ENCODE assay signal across 15 mouse cellular contexts in the genomic region with DNA sequence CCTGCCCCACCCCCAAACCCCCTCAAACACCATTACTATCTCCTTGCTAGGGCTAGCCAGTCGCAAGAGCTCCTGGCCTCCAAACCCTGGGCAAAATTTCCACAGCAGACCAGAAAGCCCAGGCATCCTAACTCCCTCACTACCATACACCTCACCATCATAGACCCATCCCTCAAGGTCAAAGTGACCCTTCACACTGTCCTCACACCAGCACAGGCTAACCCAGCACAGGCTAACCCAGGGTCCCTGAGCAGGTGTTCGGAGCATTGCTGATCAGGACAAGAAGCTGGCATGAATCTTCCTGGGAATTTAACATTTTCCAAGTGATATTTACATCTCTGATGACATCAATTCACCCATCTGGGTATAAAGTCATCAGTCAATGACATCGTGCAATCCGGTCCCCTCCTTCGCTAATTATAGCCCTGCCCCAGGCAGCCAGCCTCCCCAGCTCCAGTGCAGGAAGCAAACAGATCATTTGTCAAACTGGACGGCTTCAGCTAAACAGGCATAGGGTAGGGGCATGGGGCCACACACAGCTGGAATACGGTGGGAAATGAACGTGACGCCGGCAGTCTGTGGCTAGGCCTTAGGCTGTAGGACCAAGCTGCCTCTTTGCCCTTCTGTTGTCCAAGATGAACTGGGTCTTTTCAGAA. TPM values are rescaled to one million over a fixed set of nuclear protein-coding genes. Genes with fewer than 3 reads are reported as not detected.
DNase-seq lines count a peak whose midpoint lies in the region; ATAC-seq and TF ChIP-seq lines count a peak whose summit lies in the region.
"Had no signal": no experiment of that assay in that cellular context is flagged by ENCODE, and none has a peak within 500 bp of the region (broad histone marks: within the 10 kb centered on the region; RNA-seq: fewer than 3 reads in every experiment).

No protein-coding gene starts in this region.

- no peaks in the 10 kb centered on the region for H3K36me3 ChIP-seq in intestine, embryonic 14.5 days (ENCODE audit: control insufficient read depth, insufficient read depth, low read length)
- peaks cover 4% of the 10 kb centered on the region; the same call in 1 of the 2 replicates for H3K36me3 ChIP-seq in intestine, postnatal 0 days (ENCODE audit: control insufficient read depth, insufficient read depth)
- H3K36me3 ChIP-seq in hindbrain, embryonic 15.5 days, result no peaks in the 10 kb centered on the region
- no peaks in the 10 kb centered on the region for H3K36me3 ChIP-seq in stomach, embryonic 14.5 days (ENCODE audit: control insufficient read depth, insufficient read depth, low read length)
- H3K36me3 ChIP-seq: embryonic facial prominence, embryonic 12.5 days; heart, embryonic 10.5 days; liver, embryonic 15.5 days had no signal

- H3K9ac ChIP-seq in intestine, embryonic 14.5 days (ENCODE audit: low read length), result no peak overlapping the region
- H3K9ac ChIP-seq in intestine, postnatal 0 days (ENCODE audit: low read depth, low read length), result no peak overlapping the region
- H3K9ac ChIP-seq in hindbrain, embryonic 15.5 days, result no peak overlapping the region
- no peak overlapping the region for H3K9ac ChIP-seq in stomach, embryonic 14.5 days (replicated peaks; ENCODE audit: low read depth, low read length)
- H3K9ac ChIP-seq: embryonic facial prominence, embryonic 12.5 days; forebrain, postnatal 0 days; liver, embryonic 15.5 days had no signal

- WGBS in intestine, embryonic 14.5 days, result 12% methylated on average over 10 of the region's 10 CpGs
- 38% methylated on average over 10 of the region's 10 CpGs for WGBS in intestine, postnatal 0 days
- 45% methylated on average over 10 of the region's 10 CpGs for WGBS in hindbrain, embryonic 15.5 days
- WGBS in stomach, embryonic 14.5 days, result 17% methylated on average over 10 of the region's 10 CpGs

- H3K4me3 ChIP-seq in intestine, embryonic 14.5 days (ENCODE audit: low read depth, low read length), result no peak overlapping the region
- no peak overlapping the region for H3K4me3 ChIP-seq in intestine, postnatal 0 days (ENCODE audit: low read depth, low read length)
- H3K4me3 ChIP-seq in hindbrain, embryonic 15.5 days, result no peak overlapping the region
- no peak overlapping the region for H3K4me3 ChIP-seq in stomach, embryonic 14.5 days (ENCODE audit: low read depth, low read length)
- H3K4me3 ChIP-seq: embryonic facial prominence, embryonic 12.5 days; heart, embryonic 10.5 days; liver, embryonic 15.5 days had no signal

- H3K9me3 ChIP-seq in intestine, embryonic 14.5 days (ENCODE audit: control insufficient read depth, low read length), result no peaks in the 10 kb centered on the region
- H3K9me3 ChIP-seq in intestine, postnatal 0 days (ENCODE audit: control insufficient read depth), result no peaks in the 10 kb centered on the region
- H3K9me3 ChIP-seq in hindbrain, embryonic 15.5 days, result no peaks in the 10 kb centered on the region
- H3K9me3 ChIP-seq in stomach, embryonic 14.5 days (ENCODE audit: control insufficient read depth, low read depth, low read length), result no peaks in the 10 kb centered on the region
- H3K9me3 ChIP-seq: embryonic facial prominence, embryonic 12.5 days; heart, embryonic 10.5 days; liver, embryonic 15.5 days had no signal

- no peak for TF ChIP-seq CTCF in intestine, postnatal 0 days (IDR thresholded peaks at IDR 0.05; ENCODE audit: low read depth)

- ATAC-seq in intestine, embryonic 14.5 days (replicated peaks; ENCODE audit: low FRiP score, low TSS enrichment, low read depth), result peak; percentile 33; the same call in 1 of the 2 replicates
- ATAC-seq in intestine, postnatal 0 days, result no peak
- ATAC-seq in hindbrain, embryonic 15.5 days (ENCODE audit: low FRiP score, low read depth), result peak; percentile 38; the same call in 1 of the 2 replicates
- ATAC-seq in stomach, embryonic 14.5 days (ENCODE audit: insufficient number of reproducible peaks, insufficient read depth, low FRiP score, low read depth), result peak; percentile 44; the same call in 1 of the 2 replicates
- ATAC-seq: forebrain, postnatal 0 days; inflammation-experienced regulatory T-cells, adult 6 months had no signal

- no peak overlapping the region for H3K4me2 ChIP-seq in intestine, embryonic 14.5 days (ENCODE audit: low read length)
- no peak overlapping the region for H3K4me2 ChIP-seq in intestine, postnatal 0 days (replicated peaks; ENCODE audit: low read depth)
- H3K4me2 ChIP-seq in hindbrain, embryonic 15.5 days, result no peak overlapping the region
- no peak overlapping the region for H3K4me2 ChIP-seq in stomach, embryonic 14.5 days (replicated peaks; ENCODE audit: low read depth, low read length)
- H3K4me2 ChIP-seq: embryonic facial prominence, embryonic 12.5 days; liver, embryonic 15.5 days had no signal

- H3K27me3 ChIP-seq in intestine, embryonic 14.5 days (replicated peaks; ENCODE audit: control insufficient read depth, insufficient read depth, low read length), result no peaks in the 10 kb centered on the region
- no peaks in the 10 kb centered on the region for H3K27me3 ChIP-seq in intestine, postnatal 0 days (replicated peaks; ENCODE audit: control insufficient read depth, insufficient read depth, low read length)
- H3K27me3 ChIP-seq in hindbrain, embryonic 15.5 days, result no peaks in the 10 kb centered on the region
- H3K27me3 ChIP-seq in stomach, embryonic 14.5 days (ENCODE audit: control insufficient read depth, insufficient read depth, low read length), result no peaks in the 10 kb centered on the region
- H3K27me3 ChIP-seq: embryonic facial prominence, embryonic 12.5 days had no signal

- H3K27ac ChIP-seq in intestine, embryonic 14.5 days (ENCODE audit: low read depth), result 0 out of 2 replicates have a peak overlapping the region, but pooled peaks have one; percentile 27
- H3K27ac ChIP-seq in intestine, postnatal 0 days (ENCODE audit: low read depth, low read length), result no peak overlapping the region
- no peak overlapping the region for H3K27ac ChIP-seq in hindbrain, embryonic 15.5 days (replicated peaks)
- H3K27ac ChIP-seq in stomach, embryonic 14.5 days (ENCODE audit: low read length), result peak overlapping the region; percentile 28; the same call in 1 of the 2 replicates
- H3K27ac ChIP-seq: embryonic facial prominence, embryonic 12.5 days; heart, embryonic 10.5 days; liver, embryonic 15.5 days had no signal

- no peak for DNase-seq in intestine, embryonic 14.5 days (ENCODE audit: low spot score)
- DNase-seq in kidney, postnatal 14 days, result peak; percentile 59
- DNase-seq in spleen, postnatal 36 days (ENCODE audit: low spot score in 2 of 2), result no peak
- DNase-seq in layer of hippocampus, postnatal 25 days (ENCODE audit: extremely low spot score in 1 of 2, low spot score in 1 of 2), result no peak
- DNase-seq: adrenal gland, adult 8-10 months; forebrain, postnatal 0 days; thymus, postnatal 14 days had no signal

- H3K4me1 ChIP-seq in intestine, embryonic 14.5 days (replicated peaks; ENCODE audit: control insufficient read depth, insufficient read depth, low read length), result peaks cover 17% of the 10 kb centered on the region
- H3K4me1 ChIP-seq in intestine, postnatal 0 days (replicated peaks; ENCODE audit: control insufficient read depth, insufficient read depth, low read length), result no peaks in the 10 kb centered on the region; the same call in 1 of the 2 replicates
- no peaks in the 10 kb centered on the region for H3K4me1 ChIP-seq in hindbrain, embryonic 15.5 days (replicated peaks)
- peaks cover 25% of the 10 kb centered on the region for H3K4me1 ChIP-seq in stomach, embryonic 14.5 days (ENCODE audit: control insufficient read depth, insufficient read depth, low read length)

RNA-seq across cellular contexts. Expression of gene Tspan15, which starts 22.7 kb away (rescaled TPM):
- 31.5 and 32.5 TPM in 2 replicates for polyA plus RNA-seq in intestine, embryonic 14.5 days (2014; fragmentation: Nextera tagmentation; extraction: Ambion mirVana)
- 96.8 and 100 TPM in 2 replicates for polyA plus RNA-seq in intestine, postnatal 0 days (2015; fragmentation: Nextera tagmentation; extraction: Ambion mirVana)
- 19.9 and 22.2 TPM in 2 replicates for polyA plus RNA-seq in hindbrain, embryonic 15.5 days (2015; fragmentation: Nextera tagmentation; extraction: Ambion mirVana)
- 32.4 and 32.8 TPM in 2 replicates for polyA plus RNA-seq in stomach, embryonic 14.5 days (2014; fragmentation: Nextera tagmentation; extraction: Ambion mirVana)
- total RNA-seq in layer of hippocampus, postnatal 25 days (2021), result 10 to 100 TPM; 20.7 to 21.3 TPM
- polyA plus RNA-seq: inflammation-experienced regulatory T-cells, adult 6 months had no signal

RNA-seq across cellular contexts. Expression of gene Tacr2, which starts 43.9 kb away (rescaled TPM):
- polyA plus RNA-seq in intestine, embryonic 14.5 days (2014; fragmentation: Nextera tagmentation; extraction: Ambion mirVana), result 0.50 and 0.98 TPM in 2 replicates
- 0.31 and 0.90 TPM in 2 replicates for polyA plus RNA-seq in intestine, postnatal 0 days (2015; fragmentation: Nextera tagmentation; extraction: Ambion mirVana)
- polyA plus RNA-seq in hindbrain, embryonic 15.5 days (2015; fragmentation: Nextera tagmentation; extraction: Ambion mirVana), result 0.07 TPM in 1 of 2 replicates, not detected in the other
- 0.14 and 0.69 TPM in 2 replicates for polyA plus RNA-seq in stomach, embryonic 14.5 days (2014; fragmentation: Nextera tagmentation; extraction: Ambion mirVana)
- total RNA-seq in layer of hippocampus, postnatal 25 days (2021), result under 1 TPM in 1 of 2 experiments, not detected in 1; 0.20 TPM
- total RNA-seq: forebrain, postnatal 0 days; monocyte, adult 5-6 weeks had no signal
- polyA plus RNA-seq: embryonic facial prominence, embryonic 12.5 days; forebrain, postnatal 0 days; heart, embryonic 10.5 days; inflammation-experienced regulatory T-cells, adult 6 months; liver, embryonic 15.5 days had no signal

Comparison
In these comparisons a context has a peak if more than half of its experiments do, and no peak if none do; other contexts are left out.
1. H3K27ac ChIP-seq: peak in intestine, embryonic 14.5 days (single experiment) and stomach, embryonic 14.5 days (single experiment); none in intestine, postnatal 0 days (single experiment) and hindbrain, embryonic 15.5 days (single experiment).